Mouse (Mus musculus): Measurements from ENCODE around the gene Gm20547. TPM values are rescaled to one million over a fixed set of nuclear protein-coding genes. Genes with fewer than 3 reads are reported as not detected.
A peak's percentile ranks its signal among the peaks of the same experiment; 100 is the strongest.

The Gm20547 gene
- polyA plus RNA-seq, 1 experiment from 2014 or later, result not detected

- peak overlapping the region; percentile 96 for H3K27ac ChIP-seq (replicated peaks; ENCODE audit: low read depth, low read length)
- WGBS, result under 1% methylated on average over 26 of the region's 45 CpGs
- no peaks in the 10 kb centered on the region for H3K9me3 ChIP-seq (ENCODE audit: control insufficient read depth, low read length)
- peaks cover 12% of the 10 kb centered on the region; the same call in 1 of the 2 replicates for H3K4me1 ChIP-seq (ENCODE audit: control insufficient read depth, insufficient read depth, low read length)
- peak overlapping the region; percentile 74 for H3K4me2 ChIP-seq (ENCODE audit: low read depth, low read length)
- H3K9ac ChIP-seq (ENCODE audit: low read depth, low read length), result peak overlapping the region; percentile 84
- ATAC-seq (ENCODE audit: low read depth) (no peak; the same call in 1 of the 2 replicates), DNase-seq (ENCODE audit: low spot score) (peak; percentile 24)
- no peaks in the 10 kb centered on the region for H3K27me3 ChIP-seq (replicated peaks; ENCODE audit: control insufficient read depth, insufficient read depth, low read length)
- H3K4me3 ChIP-seq (ENCODE audit: low read depth, low read length), result peak overlapping the region; percentile 89
- H3K36me3 ChIP-seq (ENCODE audit: control insufficient read depth, insufficient read depth, low read length), result peaks cover 40% of the 10 kb centered on the region
Observed at GRCm38 (mm10) chr17:34899053-34899889, 17.4 kb upstream of the Gm20547 start.

GRCm38 (mm10) chr17:34898706-34899052 is 16.8 kb upstream of the Gm20547 start:
- no CpG with 5 or more reads among the region's 47 CpGs for WGBS

GRCm38 (mm10) chr17:34898160-34898586 is 16.3 kb upstream of the Gm20547 start, which contains the start of the genes C2 and Ehmt2:
C2 (minus strand) TSS chr17:34898265.
Ehmt2 (plus strand) TSS chr17:34898469.
- H3K36me3 ChIP-seq (ENCODE audit: control insufficient read depth, insufficient read depth, low read length), result peaks cover 30% of the 10 kb centered on the region
- DNase-seq (ENCODE audit: low spot score), result peak; percentile 88
- peak within 1 kb of the TSS; percentile 89 for H3K4me3 ChIP-seq (ENCODE audit: low read depth, low read length)
- peaks cover 12% of the 10 kb centered on the region; the same call in 1 of the 2 replicates for H3K4me1 ChIP-seq (ENCODE audit: control insufficient read depth, insufficient read depth, low read length)
- H3K4me2 ChIP-seq (ENCODE audit: low read depth, low read length), result peak within 1 kb of the TSS; percentile 74
- H3K27ac ChIP-seq (replicated peaks; ENCODE audit: low read depth, low read length), result peak within 1 kb of the TSS; percentile 96
- no peaks in the 10 kb centered on the region for H3K9me3 ChIP-seq (ENCODE audit: control insufficient read depth, low read length)
- H3K9ac ChIP-seq (ENCODE audit: low read depth, low read length), result peak within 1 kb of the TSS; percentile 84
- ATAC-seq (ENCODE audit: low read depth), result peak; percentile 35; the same call in 1 of the 2 replicates
- 0% methylated on average over 15 of the region's 44 CpGs for WGBS
- H3K27me3 ChIP-seq (replicated peaks; ENCODE audit: control insufficient read depth, insufficient read depth, low read length), result no peaks in the 10 kb centered on the region

More at GRCm38 (mm10) chr17:34898706-34899052, 16.8 kb upstream of the Gm20547 start:
- no peak for ATAC-seq (ENCODE audit: low read depth)
- H3K9me3 ChIP-seq (ENCODE audit: control insufficient read depth, low read length), result no peaks in the 10 kb centered on the region
- peak overlapping the region; percentile 96 for H3K27ac ChIP-seq (replicated peaks; ENCODE audit: low read depth, low read length)
- peaks cover 35% of the 10 kb centered on the region for H3K36me3 ChIP-seq (ENCODE audit: control insufficient read depth, insufficient read depth, low read length)
- H3K4me2 ChIP-seq (ENCODE audit: low read depth, low read length), result peak overlapping the region; percentile 74
- DNase-seq (ENCODE audit: low spot score), result peak; percentile 66
- H3K27me3 ChIP-seq (replicated peaks; ENCODE audit: control insufficient read depth, insufficient read depth, low read length), result no peaks in the 10 kb centered on the region
- peak overlapping the region; percentile 89 for H3K4me3 ChIP-seq (ENCODE audit: low read depth, low read length)
- H3K4me1 ChIP-seq (ENCODE audit: control insufficient read depth, insufficient read depth, low read length), result peaks cover 12% of the 10 kb centered on the region; the same call in 1 of the 2 replicates
- H3K9ac ChIP-seq (ENCODE audit: low read depth, low read length), result peak overlapping the region; percentile 84

- H3K4me1 ChIP-seq (ENCODE audit: control insufficient read depth, insufficient read depth, low read length), result peaks cover 12% of the 10 kb centered on the region; the same call in 1 of the 2 replicates
- 0 out of 2 replicates have a peak, but pooled peaks have one; percentile 7 for ATAC-seq (ENCODE audit: low read depth)
- peak; percentile 94 for DNase-seq (ENCODE audit: low spot score)
- 16% methylated on average over 10 of the region's 10 CpGs for WGBS
- H3K4me3 ChIP-seq (ENCODE audit: low read depth, low read length), result peak overlapping the region; percentile 89
- peak overlapping the region; percentile 96 for H3K27ac ChIP-seq (replicated peaks; ENCODE audit: low read depth, low read length)
- H3K9me3 ChIP-seq (ENCODE audit: control insufficient read depth, low read length), result no peaks in the 10 kb centered on the region
- no peaks in the 10 kb centered on the region for H3K27me3 ChIP-seq (replicated peaks; ENCODE audit: control insufficient read depth, insufficient read depth, low read length)
- peak overlapping the region; percentile 84 for H3K9ac ChIP-seq (ENCODE audit: low read depth, low read length)
- peaks cover 24% of the 10 kb centered on the region for H3K36me3 ChIP-seq (ENCODE audit: control insufficient read depth, insufficient read depth, low read length)
- peak overlapping the region; percentile 74 for H3K4me2 ChIP-seq (ENCODE audit: low read depth, low read length)
Observed at GRCm38 (mm10) chr17:34897373-34898159, 15.7 kb upstream of the Gm20547 start.

GRCm38 (mm10) chr17:34896366-34896765 is 14.5 kb upstream of the Gm20547 start:
- 0 out of 2 replicates have a peak overlapping the region, but pooled peaks have one; percentile 84 for H3K4me2 ChIP-seq (ENCODE audit: low read depth, low read length)

GRCm38 (mm10) chr17:34895724-34896123 is 13.9 kb upstream of the Gm20547 start:
- peak overlapping the region; percentile 80 for H3K4me3 ChIP-seq (ENCODE audit: low read depth, low read length)
- peak overlapping the region; percentile 84 for H3K4me2 ChIP-seq (ENCODE audit: low read depth, low read length)
- H3K9me3 ChIP-seq (ENCODE audit: control insufficient read depth, low read length), result no peaks in the 10 kb centered on the region
- ATAC-seq (ENCODE audit: low read depth) (no peak), DNase-seq (ENCODE audit: low spot score) (no peak)
- peak overlapping the region; percentile 90 for H3K27ac ChIP-seq (replicated peaks; ENCODE audit: low read depth, low read length)
- no peaks in the 10 kb centered on the region for H3K27me3 ChIP-seq (replicated peaks; ENCODE audit: control insufficient read depth, insufficient read depth, low read length)
- H3K4me1 ChIP-seq (ENCODE audit: control insufficient read depth, insufficient read depth, low read length), result peaks cover 12% of the 10 kb centered on the region; the same call in 1 of the 2 replicates
- H3K9ac ChIP-seq (ENCODE audit: low read depth, low read length), result peak overlapping the region; percentile 91
- peaks cover 9% of the 10 kb centered on the region; the same call in 1 of the 2 replicates for H3K36me3 ChIP-seq (ENCODE audit: control insufficient read depth, insufficient read depth, low read length)
- WGBS, result 84% methylated on average over 14 of the region's 15 CpGs

More at GRCm38 (mm10) chr17:34896366-34896765, 14.5 kb upstream of the Gm20547 start:
- Histone ChIP-seq H3K9ac (ENCODE audit: low read depth, low read length) (no peak overlapping the region), H3K27me3 (replicated peaks; ENCODE audit: control insufficient read depth, insufficient read depth, low read length) (no peaks in the 10 kb centered on the region), H3K9me3 (ENCODE audit: control insufficient read depth, low read length) (no peaks in the 10 kb centered on the region), H3K4me1 (ENCODE audit: control insufficient read depth, insufficient read depth, low read length) (peaks cover 12% of the 10 kb centered on the region; the same call in 1 of the 2 replicates), H3K27ac (replicated peaks; ENCODE audit: low read depth, low read length) (no peak overlapping the region), H3K4me3 (ENCODE audit: low read depth, low read length) (peak overlapping the region; percentile 2; the same call in 1 of the 2 replicates), H3K36me3 (ENCODE audit: control insufficient read depth, insufficient read depth, low read length) (peaks cover 14% of the 10 kb centered on the region)
- WGBS, result 85% methylated on average over 17 of the region's 17 CpGs
- ATAC-seq (ENCODE audit: low read depth), result no peak
- no peak for DNase-seq (ENCODE audit: low spot score)

- peak; percentile 15 for ATAC-seq (ENCODE audit: low read depth)
- H3K36me3 ChIP-seq (ENCODE audit: control insufficient read depth, insufficient read depth, low read length), result peaks cover 9% of the 10 kb centered on the region; the same call in 1 of the 2 replicates
- peak overlapping the region; percentile 84 for H3K4me2 ChIP-seq (ENCODE audit: low read depth, low read length)
- DNase-seq (ENCODE audit: low spot score), result peak; percentile 55
- H3K9me3 ChIP-seq (ENCODE audit: control insufficient read depth, low read length), result no peaks in the 10 kb centered on the region
- peaks cover 12% of the 10 kb centered on the region; the same call in 1 of the 2 replicates for H3K4me1 ChIP-seq (ENCODE audit: control insufficient read depth, insufficient read depth, low read length)
- peak overlapping the region; percentile 80 for H3K4me3 ChIP-seq (ENCODE audit: low read depth, low read length)
- peak overlapping the region; percentile 91 for H3K9ac ChIP-seq (ENCODE audit: low read depth, low read length)
- no peaks in the 10 kb centered on the region for H3K27me3 ChIP-seq (replicated peaks; ENCODE audit: control insufficient read depth, insufficient read depth, low read length)
- peak overlapping the region; percentile 90 for H3K27ac ChIP-seq (replicated peaks; ENCODE audit: low read depth, low read length)
- 12% methylated on average over 23 of the region's 51 CpGs for WGBS
Observed at GRCm38 (mm10) chr17:34894801-34895530, 13.1 kb upstream of the Gm20547 start.

Data from embryonic facial prominence, embryonic 14.5 days (tissue).